Mouse (Mus musculus): Measurements from ENCODE around the gene Nkapd1. TPM values are rescaled to one million over a fixed set of nuclear protein-coding genes. Genes with fewer than 3 reads are reported as not detected.
A peak's percentile ranks its signal among the peaks of the same experiment; 100 is the strongest.

Gene Nkapd1
- polyA plus RNA-seq (2012; ENCODE audit: insufficient read depth, low replicate concordance): 2.9 and 3.9 TPM in 2 replicates

- H3K4me1 ChIP-seq: peaks cover 31% of the 10 kb centered on the region
- H3K4me3 ChIP-seq (replicated peaks): peak within 1 kb of the TSS; percentile 99
- peaks cover 1% of the 10 kb centered on the region for H3K27me3 ChIP-seq (replicated peaks)
- H3K9me3 ChIP-seq: no peaks in the 10 kb centered on the region
- peaks cover 37% of the 10 kb centered on the region for H3K36me3 ChIP-seq (replicated peaks; ENCODE audit: low read length)
- TF ChIP-seq FLI1 (IDR thresholded peaks at IDR 0.05; ENCODE audit: low read length) (peak; percentile 83), GATA1 (IDR thresholded peaks at IDR 0.05; ENCODE audit: borderline replicate concordance, low read length) (no peak)
Observed at GRCm38 (mm10) chr9:50616766-50617603, at the start of gene Nkapd1, which contains the start of gene Pih1d2. TSS of gene Nkapd1 (minus strand) at chr9:50617464. TSS of gene Pih1d2 (plus strand) at chr9:50617321.

- Histone ChIP-seq H3K36me3 (replicated peaks; ENCODE audit: low read length) (no peaks in the 10 kb centered on the region), H3K4me1 (no peaks in the 10 kb centered on the region), H3K4me3 (replicated peaks) (no peak overlapping the region), H3K27me3 (replicated peaks) (peaks cover 18% of the 10 kb centered on the region), H3K9me3 (no peaks in the 10 kb centered on the region)
- TF ChIP-seq FLI1 (IDR thresholded peaks at IDR 0.05; ENCODE audit: low read length): no peak
- TF ChIP-seq GATA1 (IDR thresholded peaks at IDR 0.05; ENCODE audit: borderline replicate concordance, low read length): no peak
Observed at GRCm38 (mm10) chr9:50666442-50666841, 49.2 kb upstream of the Nkapd1 start.

- TF ChIP-seq GATA1 (IDR thresholded peaks at IDR 0.05; ENCODE audit: borderline replicate concordance, low read length): no peak
- TF ChIP-seq FLI1 (IDR thresholded peaks at IDR 0.05; ENCODE audit: low read length): no peak
- no peak overlapping the region for H3K4me3 ChIP-seq (replicated peaks)
- peaks cover 8% of the 10 kb centered on the region for H3K4me1 ChIP-seq
- peaks cover 18% of the 10 kb centered on the region for H3K27me3 ChIP-seq (replicated peaks)
- H3K36me3 ChIP-seq (replicated peaks; ENCODE audit: low read length): no peaks in the 10 kb centered on the region
- no peaks in the 10 kb centered on the region for H3K9me3 ChIP-seq
Observed at GRCm38 (mm10) chr9:50664826-50665225, 47.6 kb upstream of the Nkapd1 start.

GRCm38 (mm10) chr9:50660431-50660830 lies 43.2 kb upstream of the Nkapd1 start:
- peaks cover 5% of the 10 kb centered on the region for H3K27me3 ChIP-seq (replicated peaks)
- H3K9me3 ChIP-seq: no peaks in the 10 kb centered on the region
- TF ChIP-seq FLI1 (IDR thresholded peaks at IDR 0.05; ENCODE audit: low read length): no peak
- TF ChIP-seq GATA1 (IDR thresholded peaks at IDR 0.05; ENCODE audit: borderline replicate concordance, low read length): no peak
- H3K4me3 ChIP-seq (replicated peaks): peak overlapping the region; percentile 99
- H3K36me3 ChIP-seq (replicated peaks; ENCODE audit: low read length): peaks cover 21% of the 10 kb centered on the region
- H3K4me1 ChIP-seq: peaks cover 20% of the 10 kb centered on the region

- Histone ChIP-seq H3K9me3 (no peaks in the 10 kb centered on the region), H3K4me3 (replicated peaks) (peak within 1 kb of the TSS; percentile 99), H3K27me3 (replicated peaks) (peaks cover 2% of the 10 kb centered on the region), H3K36me3 (replicated peaks; ENCODE audit: low read length) (peaks cover 23% of the 10 kb centered on the region), H3K4me1 (peaks cover 20% of the 10 kb centered on the region)
- TF ChIP-seq GATA1 (IDR thresholded peaks at IDR 0.05; ENCODE audit: borderline replicate concordance, low read length): no peak
Observed at GRCm38 (mm10) chr9:50659392-50660217, 42.3 kb upstream of the Nkapd1 start, which contains the start of gene Dlat. TSS of gene Dlat (minus strand) at chr9:50659780.

GRCm38 (mm10) chr9:50658941-50659388 lies 41.7 kb upstream of the Nkapd1 start:
- Histone ChIP-seq H3K4me3 (replicated peaks) (peak overlapping the region; percentile 99), H3K9me3 (no peaks in the 10 kb centered on the region), H3K27me3 (replicated peaks) (peaks cover 2% of the 10 kb centered on the region), H3K36me3 (replicated peaks; ENCODE audit: low read length) (peaks cover 28% of the 10 kb centered on the region), H3K4me1 (peaks cover 20% of the 10 kb centered on the region)
- TF ChIP-seq FLI1 (IDR thresholded peaks at IDR 0.05; ENCODE audit: low read length): no peak
- no peak for TF ChIP-seq GATA1 (IDR thresholded peaks at IDR 0.05; ENCODE audit: borderline replicate concordance, low read length)

- Histone ChIP-seq H3K4me3 (replicated peaks) (peak overlapping the region; percentile 99), H3K9me3 (no peaks in the 10 kb centered on the region), H3K27me3 (replicated peaks) (no peaks in the 10 kb centered on the region), H3K4me1 (peaks cover 20% of the 10 kb centered on the region), H3K36me3 (replicated peaks; ENCODE audit: low read length) (peaks cover 33% of the 10 kb centered on the region)
- TF ChIP-seq FLI1 (IDR thresholded peaks at IDR 0.05; ENCODE audit: low read length) (no peak), GATA1 (IDR thresholded peaks at IDR 0.05; ENCODE audit: borderline replicate concordance, low read length) (no peak)
Observed at GRCm38 (mm10) chr9:50658391-50658790, 41.1 kb upstream of the Nkapd1 start.

- peaks cover 4% of the 10 kb centered on the region; the same call in 1 of the 2 replicates for H3K4me1 ChIP-seq
- H3K9me3 ChIP-seq: no peaks in the 10 kb centered on the region
- no peak overlapping the region for H3K4me3 ChIP-seq (replicated peaks)
- TF ChIP-seq GATA1 (IDR thresholded peaks at IDR 0.05; ENCODE audit: borderline replicate concordance, low read length) (no peak), FLI1 (IDR thresholded peaks at IDR 0.05; ENCODE audit: low read length) (no peak)
- H3K36me3 ChIP-seq (replicated peaks; ENCODE audit: low read length): peaks cover 89% of the 10 kb centered on the region
- H3K27me3 ChIP-seq (replicated peaks): no peaks in the 10 kb centered on the region
Observed at GRCm38 (mm10) chr9:50650503-50650902, 33.2 kb upstream of the Nkapd1 start.

GRCm38 (mm10) chr9:50646826-50647370 lies 29.6 kb upstream of the Nkapd1 start:
- H3K4me3 ChIP-seq (replicated peaks): no peak overlapping the region
- peaks cover 95% of the 10 kb centered on the region for H3K36me3 ChIP-seq (replicated peaks; ENCODE audit: low read length)
- peaks cover 4% of the 10 kb centered on the region; the same call in 1 of the 2 replicates for H3K4me1 ChIP-seq
- no peak for TF ChIP-seq FLI1 (IDR thresholded peaks at IDR 0.05; ENCODE audit: low read length)
- no peaks in the 10 kb centered on the region for H3K9me3 ChIP-seq
- H3K27me3 ChIP-seq (replicated peaks): no peaks in the 10 kb centered on the region
